Mouse (Mus musculus): Measurements from ENCODE around the gene Catsperg1.

The Catsperg1 gene

GRCm38 (mm10) chr7:29134693-29135386 lies 79.0 kb downstream of the Catsperg1 start, which contains the start of gene Rasgrp4:
Rasgrp4 (plus strand) TSS chr7:29134851.
- DNase-seq (ENCODE audit: low spot score in 2 of 2): peak; percentile 87 to 89

GRCm38 (mm10) chr7:29134230-29134629 lies 79.6 kb downstream of the Catsperg1 start:
- no peak for DNase-seq (ENCODE audit: low spot score in 2 of 2)
